30 mouse cellular contexts compared by ENCODE assay signal in the genomic region with DNA sequence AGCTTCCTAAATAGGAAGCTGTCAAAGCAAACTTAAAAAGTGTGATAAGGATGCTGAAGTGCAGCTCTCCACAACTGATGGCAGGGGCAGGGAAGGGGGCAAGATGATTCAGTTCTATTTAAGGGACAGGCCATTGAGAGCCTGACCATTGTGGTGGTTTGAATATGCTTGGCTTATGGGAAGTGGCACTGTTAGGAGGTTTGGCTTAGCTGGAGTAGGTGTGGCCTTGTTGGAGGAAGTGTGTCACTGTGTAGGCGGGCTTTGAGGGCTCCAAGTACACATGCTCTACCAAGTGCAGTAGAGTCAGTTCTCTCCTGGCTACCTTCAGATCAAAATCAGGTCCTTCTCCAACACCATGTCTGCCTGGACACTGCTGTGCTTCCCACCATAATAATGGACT. TPM values are rescaled to one million over a fixed set of nuclear protein-coding genes. Genes with fewer than 3 reads are reported as not detected.
"Had no signal": no experiment of that assay in that cellular context is flagged by ENCODE, and none has a peak within 500 bp of the region (broad histone marks: within the 10 kb centered on the region; RNA-seq: fewer than 3 reads in every experiment).

No protein-coding gene starts in this region.

- H3K36me3 ChIP-seq: limb, embryonic 10.5 days; limb, embryonic 13.5 days; liver, embryonic 12.5 days; liver, embryonic 15.5 days; lung, embryonic 15.5 days had no signal

- H3K27ac ChIP-seq: limb, embryonic 10.5 days; limb, embryonic 13.5 days; liver, embryonic 12.5 days; liver, embryonic 15.5 days; lung, embryonic 15.5 days; stomach, postnatal 0 days had no signal

- ATAC-seq: liver, embryonic 12.5 days had no signal

- H3K4me3 ChIP-seq: limb, embryonic 10.5 days; limb, embryonic 13.5 days; liver, embryonic 12.5 days; liver, embryonic 15.5 days; lung, embryonic 15.5 days had no signal

- H3K4me1 ChIP-seq: limb, embryonic 10.5 days; limb, embryonic 13.5 days had no signal

- H3K27me3 ChIP-seq: limb, embryonic 13.5 days; liver, embryonic 12.5 days; liver, embryonic 15.5 days; lung, embryonic 15.5 days had no signal

- H3K9ac ChIP-seq: limb, embryonic 13.5 days; liver, embryonic 12.5 days; liver, embryonic 15.5 days; lung, embryonic 15.5 days had no signal

- H3K4me2 ChIP-seq: limb, embryonic 13.5 days; liver, embryonic 12.5 days; liver, embryonic 15.5 days; lung, embryonic 15.5 days; midbrain, embryonic 11.5 days had no signal

- DNase-seq: kidney, adult 2 months; kidney, postnatal 10 days; kidney, postnatal 36 days; layer of hippocampus, postnatal 36 days; liver; lung, adult 18-20 months; lung, postnatal 10 days; lung, postnatal 36 days; midbrain, embryonic 14.5 days; thymus, adult 2 months; thymus, postnatal 25 days had no signal

- H3K9me3 ChIP-seq: limb, embryonic 10.5 days; limb, embryonic 13.5 days; liver, embryonic 12.5 days; liver, embryonic 15.5 days; lung, embryonic 15.5 days had no signal

RNA-seq across cellular contexts. Expression of a gene that starts 28.2 kb away (rescaled TPM):
- total RNA-seq: layer of hippocampus, adult 8-10 months; layer of hippocampus, postnatal 10 days; layer of hippocampus, postnatal 36 days; left cerebral cortex, adult 8-10 months; left cerebral cortex, postnatal 14 days; megakaryocyte-erythroid progenitor cell, adult 5-6 weeks; midbrain, postnatal 0 days had no signal
- polyA plus RNA-seq: kidney, adult 2 months; kidney, embryonic 14.5 days; limb, embryonic 10.5 days; limb, embryonic 13.5 days; liver, embryonic 12.5 days; liver, embryonic 15.5 days; midbrain, embryonic 11.5 days; midbrain, embryonic 14.5 days; midbrain, postnatal 0 days; neural tube, embryonic 11.5 days; neural tube, embryonic 14.5 days; small intestine, adult 2 months; spleen, adult 2 months; stomach, embryonic 14.5 days; stomach, postnatal 0 days had no signal
